Mouse (Mus musculus): ENCODE data around the gene Nutf2-ps1. TPM values are rescaled to one million over a fixed set of nuclear protein-coding genes. Genes with fewer than 3 reads are reported as not detected.
A peak's percentile ranks its signal among the peaks of the same experiment; 100 is the strongest.
"Not testable (repeated sequence)": the region's sequence is repeated elsewhere in the genome, so short reads cannot be mapped to it uniquely, and the experiment has no call there.

The Nutf2-ps1 gene
- 335 and 346 TPM in 2 replicates for polyA plus RNA-seq (2014; fragmentation: Nextera tagmentation; extraction: Ambion mirVana)

GRCm38 (mm10) chr19:53588968-53589367 is at the start of gene Nutf2-ps1:
Gene Nutf2-ps1, minus strand, starts transcription at chr19:53589068.
- not testable (repeated sequence) for H3K27ac ChIP-seq (ENCODE audit: low read length); H3K9ac ChIP-seq (replicated peaks; ENCODE audit: low read depth, low read length); H3K4me1 ChIP-seq (ENCODE audit: control insufficient read depth, insufficient read depth, low read length); ATAC-seq (ENCODE audit: insufficient number of reproducible peaks, insufficient read depth, low FRiP score, low read depth); H3K4me3 ChIP-seq (ENCODE audit: low read depth, low read length); H3K36me3 ChIP-seq (ENCODE audit: control insufficient read depth, insufficient read depth, low read length); H3K27me3 ChIP-seq (ENCODE audit: control insufficient read depth, insufficient read depth, low read length); H3K4me2 ChIP-seq (replicated peaks; ENCODE audit: low read depth, low read length)
- H3K9me3 ChIP-seq (ENCODE audit: control insufficient read depth, low read depth, low read length) = peaks cover 13% of the 10 kb centered on the region; the same call in 1 of the 2 replicates
- WGBS = 96% methylated on average over 7 of the region's 7 CpGs

GRCm38 (mm10) chr19:53638041-53638440 is 49.2 kb upstream of the Nutf2-ps1 start:
- Histone ChIP-seq H3K27ac (ENCODE audit: low read length) (no peak overlapping the region), H3K4me3 (ENCODE audit: low read depth, low read length) (no peak overlapping the region), H3K36me3 (ENCODE audit: control insufficient read depth, insufficient read depth, low read length) (peaks cover 80% of the 10 kb centered on the region), H3K4me1 (ENCODE audit: control insufficient read depth, insufficient read depth, low read length) (no peaks in the 10 kb centered on the region), H3K4me2 (replicated peaks; ENCODE audit: low read depth, low read length) (no peak overlapping the region), H3K9me3 (ENCODE audit: control insufficient read depth, low read depth, low read length) (no peaks in the 10 kb centered on the region), H3K9ac (replicated peaks; ENCODE audit: low read depth, low read length) (no peak overlapping the region), H3K27me3 (ENCODE audit: control insufficient read depth, insufficient read depth, low read length) (no peaks in the 10 kb centered on the region)
- no peak for ATAC-seq (ENCODE audit: insufficient number of reproducible peaks, insufficient read depth, low FRiP score, low read depth)
- 96% methylated on average over 2 of the region's 2 CpGs for WGBS

DNA sequence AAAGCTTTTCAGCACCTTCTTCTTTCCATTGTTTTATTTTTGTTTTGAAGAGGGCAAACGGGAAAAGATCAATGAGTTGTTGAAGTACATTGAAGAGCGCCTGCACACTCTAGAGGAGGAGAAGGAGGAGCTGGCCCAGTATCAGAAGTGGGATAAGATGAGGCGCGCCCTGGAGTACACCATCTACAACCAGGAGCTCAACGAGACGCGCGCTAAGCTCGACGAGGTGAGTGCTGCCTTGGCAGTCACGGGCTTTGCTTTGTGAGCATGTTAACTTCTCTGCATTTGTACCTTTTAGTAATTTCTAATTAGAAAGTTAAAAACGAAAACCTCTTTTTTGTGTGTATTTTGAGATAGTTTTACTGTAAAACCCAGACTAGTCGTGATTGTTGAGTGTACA is 32.8 kb upstream of the Nutf2-ps1 start:
- peaks cover 70% of the 10 kb centered on the region for H3K36me3 ChIP-seq (ENCODE audit: control insufficient read depth, insufficient read depth, low read length)
- no peak overlapping the region for H3K4me3 ChIP-seq (ENCODE audit: low read depth, low read length)
- H3K4me2 ChIP-seq (replicated peaks; ENCODE audit: low read depth, low read length) = no peak overlapping the region
- no peaks in the 10 kb centered on the region for H3K27me3 ChIP-seq (ENCODE audit: control insufficient read depth, insufficient read depth, low read length)
- no peaks in the 10 kb centered on the region for H3K9me3 ChIP-seq (ENCODE audit: control insufficient read depth, low read depth, low read length)
- no peak overlapping the region for H3K27ac ChIP-seq (ENCODE audit: low read length)
- WGBS = 93% methylated on average over 13 of the region's 13 CpGs
- no peak overlapping the region for H3K9ac ChIP-seq (replicated peaks; ENCODE audit: low read depth, low read length)
- no peak for ATAC-seq (ENCODE audit: insufficient number of reproducible peaks, insufficient read depth, low FRiP score, low read depth)
- H3K4me1 ChIP-seq (ENCODE audit: control insufficient read depth, insufficient read depth, low read length) = no peaks in the 10 kb centered on the region

DNA sequence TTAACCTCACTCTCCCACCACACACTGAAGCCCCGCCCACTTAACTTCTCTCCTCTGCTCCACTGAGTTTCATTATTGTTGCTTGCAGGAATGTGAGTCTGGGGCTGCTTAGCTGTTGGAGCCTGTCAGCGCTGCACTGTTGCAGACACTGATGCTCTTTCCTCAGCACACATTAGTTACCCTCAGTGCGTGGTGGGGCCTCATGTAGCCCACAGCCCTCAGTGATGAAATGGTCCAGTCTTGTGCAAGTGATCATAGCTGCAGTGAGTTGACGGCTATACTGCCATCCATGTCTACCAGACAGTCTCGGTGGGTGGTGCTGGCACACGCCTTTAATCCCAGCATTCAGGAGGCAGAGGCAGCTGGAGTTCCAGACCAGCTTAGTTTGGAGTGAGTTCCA is 20.1 kb upstream of the Nutf2-ps1 start:
- WGBS = 83% methylated on average over 6 of the region's 6 CpGs
- Histone ChIP-seq H3K4me3 (ENCODE audit: low read depth, low read length) (no peak overlapping the region), H3K27me3 (ENCODE audit: control insufficient read depth, insufficient read depth, low read length) (no peaks in the 10 kb centered on the region), H3K4me1 (ENCODE audit: control insufficient read depth, insufficient read depth, low read length) (no peaks in the 10 kb centered on the region), H3K9me3 (ENCODE audit: control insufficient read depth, low read depth, low read length) (no peaks in the 10 kb centered on the region), H3K4me2 (replicated peaks; ENCODE audit: low read depth, low read length) (no peak overlapping the region), H3K27ac (ENCODE audit: low read length) (no peak overlapping the region), H3K9ac (replicated peaks; ENCODE audit: low read depth, low read length) (no peak overlapping the region), H3K36me3 (ENCODE audit: control insufficient read depth, insufficient read depth, low read length) (peaks cover 22% of the 10 kb centered on the region)
- no peak for ATAC-seq (ENCODE audit: insufficient number of reproducible peaks, insufficient read depth, low FRiP score, low read depth)

DNA sequence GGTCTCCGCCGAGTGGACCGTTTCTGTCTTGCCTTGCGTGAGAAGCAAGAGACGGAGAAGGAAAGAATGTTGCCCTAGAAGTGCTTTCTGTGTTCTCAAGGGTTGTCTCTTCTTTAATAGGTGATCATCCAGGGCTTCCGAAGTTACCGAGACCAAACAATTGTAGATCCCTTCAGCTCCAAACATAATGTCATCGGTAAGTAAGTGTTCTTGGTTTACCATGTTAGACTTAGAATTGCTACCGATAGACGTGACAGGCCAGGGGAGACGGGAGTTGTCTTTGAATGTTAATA is 12.4 kb upstream of the Nutf2-ps1 start:
- ATAC-seq (ENCODE audit: insufficient number of reproducible peaks, insufficient read depth, low FRiP score, low read depth) = no peak
- 9% methylated on average over 11 of the region's 11 CpGs for WGBS
- peaks cover 12% of the 10 kb centered on the region for H3K4me1 ChIP-seq (ENCODE audit: control insufficient read depth, insufficient read depth, low read length)
- peaks cover 5% of the 10 kb centered on the region for H3K36me3 ChIP-seq (ENCODE audit: control insufficient read depth, insufficient read depth, low read length)
- H3K4me3 ChIP-seq (ENCODE audit: low read depth, low read length) = peak overlapping the region; percentile 97
- H3K9me3 ChIP-seq (ENCODE audit: control insufficient read depth, low read depth, low read length) = no peaks in the 10 kb centered on the region
- H3K4me2 ChIP-seq (replicated peaks; ENCODE audit: low read depth, low read length) = peak overlapping the region; percentile 98
- H3K27ac ChIP-seq (ENCODE audit: low read length) = no peak overlapping the region
- H3K27me3 ChIP-seq (ENCODE audit: control insufficient read depth, insufficient read depth, low read length) = no peaks in the 10 kb centered on the region
- H3K9ac ChIP-seq (replicated peaks; ENCODE audit: low read depth, low read length) = peak overlapping the region; percentile 94

- WGBS = under 1% methylated on average over 54 of the region's 82 CpGs
- Histone ChIP-seq H3K27me3 (ENCODE audit: control insufficient read depth, insufficient read depth, low read length) (no peaks in the 10 kb centered on the region), H3K4me1 (ENCODE audit: control insufficient read depth, insufficient read depth, low read length) (peaks cover 12% of the 10 kb centered on the region), H3K9ac (replicated peaks; ENCODE audit: low read depth, low read length) (peak overlapping the region; percentile 94), H3K4me3 (ENCODE audit: low read depth, low read length) (peak overlapping the region; percentile 97), H3K36me3 (ENCODE audit: control insufficient read depth, insufficient read depth, low read length) (peaks cover 4% of the 10 kb centered on the region), H3K4me2 (replicated peaks; ENCODE audit: low read depth, low read length) (peak overlapping the region; percentile 98), H3K27ac (ENCODE audit: low read length) (peak overlapping the region; percentile 94), H3K9me3 (ENCODE audit: control insufficient read depth, low read depth, low read length) (no peaks in the 10 kb centered on the region)
- peak; percentile 73 for ATAC-seq (ENCODE audit: insufficient number of reproducible peaks, insufficient read depth, low FRiP score, low read depth)
These were observed 11.9 kb upstream of the Nutf2-ps1 start for GRCm38 (mm10) chr19:53600549-53601362.

GRCm38 (mm10) chr19:53599757-53600539 is 11.1 kb upstream of the Nutf2-ps1 start, which contains the start of gene Smc3:
Gene Smc3, plus strand, starts transcription at chr19:53600398.
- peak within 1 kb of the TSS; percentile 97 for H3K4me3 ChIP-seq (ENCODE audit: low read depth, low read length)
- no peaks in the 10 kb centered on the region for H3K27me3 ChIP-seq (ENCODE audit: control insufficient read depth, insufficient read depth, low read length)
- peak within 1 kb of the TSS; percentile 98 for H3K4me2 ChIP-seq (replicated peaks; ENCODE audit: low read depth, low read length)
- peaks cover 4% of the 10 kb centered on the region for H3K36me3 ChIP-seq (ENCODE audit: control insufficient read depth, insufficient read depth, low read length)
- peak within 1 kb of the TSS; percentile 94 for H3K9ac ChIP-seq (replicated peaks; ENCODE audit: low read depth, low read length)
- ATAC-seq (ENCODE audit: insufficient number of reproducible peaks, insufficient read depth, low FRiP score, low read depth) = peak; percentile 97
- WGBS = under 1% methylated on average over 69 of the region's 70 CpGs
- H3K27ac ChIP-seq (ENCODE audit: low read length) = peak within 1 kb of the TSS; percentile 94
- H3K4me1 ChIP-seq (ENCODE audit: control insufficient read depth, insufficient read depth, low read length) = peaks cover 12% of the 10 kb centered on the region
- H3K9me3 ChIP-seq (ENCODE audit: control insufficient read depth, low read depth, low read length) = no peaks in the 10 kb centered on the region

- WGBS = 71% methylated on average over 7 of the region's 7 CpGs
- Histone ChIP-seq H3K4me1 (ENCODE audit: control insufficient read depth, insufficient read depth, low read length) (peaks cover 6% of the 10 kb centered on the region), H3K9ac (replicated peaks; ENCODE audit: low read depth, low read length) (no peak overlapping the region), H3K4me2 (replicated peaks; ENCODE audit: low read depth, low read length) (no peak overlapping the region), H3K27ac (ENCODE audit: low read length) (no peak overlapping the region), H3K27me3 (ENCODE audit: control insufficient read depth, insufficient read depth, low read length) (no peaks in the 10 kb centered on the region), H3K9me3 (ENCODE audit: control insufficient read depth, low read depth, low read length) (no peaks in the 10 kb centered on the region), H3K4me3 (ENCODE audit: low read depth, low read length) (no peak overlapping the region), H3K36me3 (ENCODE audit: control insufficient read depth, insufficient read depth, low read length) (no peaks in the 10 kb centered on the region)
- no peak for ATAC-seq (ENCODE audit: insufficient number of reproducible peaks, insufficient read depth, low FRiP score, low read depth)
These were observed 8.0 kb upstream of the Nutf2-ps1 start for GRCm38 (mm10) chr19:53596723-53597474.
